In the genomic region with DNA sequence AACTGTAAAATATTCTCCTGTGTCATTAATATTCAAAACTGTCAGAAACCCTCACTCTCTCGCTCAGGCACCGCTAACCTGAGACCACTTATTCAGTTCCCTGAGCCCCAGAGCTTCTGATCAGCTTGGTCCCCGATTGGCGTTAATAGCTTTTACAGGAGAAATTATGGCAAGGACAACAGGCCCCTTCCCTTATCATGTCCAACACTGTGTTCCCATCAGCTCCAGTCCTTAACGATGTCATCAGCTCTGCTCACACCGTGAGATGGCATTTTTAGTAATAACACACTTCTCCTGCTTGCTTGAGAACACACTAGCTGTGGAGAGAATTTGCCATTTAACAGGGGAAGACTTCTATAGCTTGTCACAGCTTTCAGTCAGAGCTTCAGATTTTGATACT, we compare ENCODE assay signal across 22 mouse cellular contexts. TPM values are rescaled to one million over a fixed set of nuclear protein-coding genes. Genes with fewer than 3 reads are reported as not detected.
A peak's percentile ranks its signal among the peaks of the same experiment; 100 is the strongest.
DNase-seq lines count a peak whose midpoint lies in the region; ATAC-seq lines count a peak whose summit lies in the region.
"Had no signal": no experiment of that assay in that cellular context is flagged by ENCODE, and none has a peak within 500 bp of the region (broad histone marks: within the 10 kb centered on the region; RNA-seq: fewer than 3 reads in every experiment).

No protein-coding gene starts in this region.

- H3K9ac ChIP-seq in heart, embryonic 11.5 days (ENCODE audit: low read depth, low read length), result no peak overlapping the region
- H3K9ac ChIP-seq in hindbrain, embryonic 16.5 days (ENCODE audit: low read depth, low read length), result no peak overlapping the region
- H3K9ac ChIP-seq in hindbrain, embryonic 13.5 days, result no peak overlapping the region
- no peak overlapping the region for H3K9ac ChIP-seq in neural tube, embryonic 12.5 days
- H3K9ac ChIP-seq: embryonic facial prominence, embryonic 15.5 days; hindbrain, embryonic 14.5 days; kidney, embryonic 15.5 days; liver, embryonic 15.5 days had no signal

- peak; percentile 73; the same call in 1 of the 2 replicates for ATAC-seq in heart, embryonic 11.5 days (replicated peaks; ENCODE audit: insufficient number of reproducible peaks, low FRiP score, low TSS enrichment)
- ATAC-seq in hindbrain, embryonic 16.5 days, result peak; percentile 37; the same call in 1 of the 2 replicates
- ATAC-seq in hindbrain, embryonic 13.5 days (ENCODE audit: low FRiP score), result no peak
- 0 out of 2 replicates have a peak, but pooled peaks have one; percentile 15 for ATAC-seq in neural tube, embryonic 12.5 days (ENCODE audit: low FRiP score, low read depth)
- ATAC-seq: intestine, embryonic 16.5 days had no signal

- no peak for DNase-seq in heart, postnatal 36 days
- no peak for DNase-seq in neural tube, embryonic 10.5 days (ENCODE audit: extremely low spot score, low spot score)
- no peak for DNase-seq in ovary, postnatal 14 days (ENCODE audit: low spot score)
- DNase-seq: adrenal gland, postnatal 25 days; cerebellum, adult 11-12 months; cerebellum, postnatal 14 days; heart, adult 11 months; kidney, postnatal 4 days; lung, postnatal 10 days; right cerebral cortex, postnatal 25 days; thymus, postnatal 36 days had no signal

- H3K4me3 ChIP-seq in heart, embryonic 11.5 days (ENCODE audit: low read depth, low read length), result no peak overlapping the region
- H3K4me3 ChIP-seq in hindbrain, embryonic 16.5 days (ENCODE audit: low read length), result no peak overlapping the region
- H3K4me3 ChIP-seq in hindbrain, embryonic 13.5 days, result no peak overlapping the region
- H3K4me3 ChIP-seq in neural tube, embryonic 12.5 days, result no peak overlapping the region
- H3K4me3 ChIP-seq: embryonic facial prominence, embryonic 15.5 days; kidney, embryonic 15.5 days; limb, embryonic 10.5 days; liver, embryonic 15.5 days had no signal

- WGBS in heart, embryonic 11.5 days (ENCODE audit: insufficient replicate concordance), result 38% methylated on average over 6 of the region's 6 CpGs
- 51% methylated on average over 6 of the region's 6 CpGs for WGBS in hindbrain, embryonic 16.5 days
- 46% methylated on average over 6 of the region's 6 CpGs for WGBS in hindbrain, embryonic 13.5 days
- WGBS in neural tube, embryonic 12.5 days, result 67% methylated on average over 6 of the region's 6 CpGs

- H3K4me1 ChIP-seq in heart, embryonic 11.5 days (ENCODE audit: control insufficient read depth, insufficient read depth, low read length), result peaks cover 16% of the 10 kb centered on the region
- 0 out of 2 replicates have a peak, but pooled peaks cover 2% of the 10 kb centered on the region for H3K4me1 ChIP-seq in hindbrain, embryonic 16.5 days (ENCODE audit: control insufficient read depth, insufficient read depth, low read depth, low read length)
- peaks cover 7% of the 10 kb centered on the region; the same call in 1 of the 2 replicates for H3K4me1 ChIP-seq in hindbrain, embryonic 13.5 days (replicated peaks)
- peaks cover 13% of the 10 kb centered on the region; the same call in 1 of the 2 replicates for H3K4me1 ChIP-seq in neural tube, embryonic 12.5 days

- intact Hi-C loops in heart, postnatal 36 days (cut with DNase I), result no loop called here

- no peaks in the 10 kb centered on the region for H3K9me3 ChIP-seq in heart, embryonic 11.5 days (replicated peaks; ENCODE audit: control insufficient read depth, low read length)
- no peaks in the 10 kb centered on the region for H3K9me3 ChIP-seq in hindbrain, embryonic 16.5 days (ENCODE audit: control insufficient read depth, low read length)
- no peaks in the 10 kb centered on the region for H3K9me3 ChIP-seq in hindbrain, embryonic 13.5 days
- no peaks in the 10 kb centered on the region for H3K9me3 ChIP-seq in neural tube, embryonic 12.5 days
- H3K9me3 ChIP-seq: embryonic facial prominence, embryonic 15.5 days; G1E; kidney, embryonic 15.5 days; limb, embryonic 10.5 days; liver, embryonic 15.5 days had no signal

- no peaks in the 10 kb centered on the region for H3K36me3 ChIP-seq in heart, embryonic 11.5 days (ENCODE audit: control insufficient read depth, insufficient read depth, low read length)
- no peaks in the 10 kb centered on the region for H3K36me3 ChIP-seq in hindbrain, embryonic 16.5 days (ENCODE audit: control insufficient read depth, insufficient read depth, low read length)
- H3K36me3 ChIP-seq in hindbrain, embryonic 13.5 days, result no peaks in the 10 kb centered on the region
- no peaks in the 10 kb centered on the region for H3K36me3 ChIP-seq in neural tube, embryonic 12.5 days
- H3K36me3 ChIP-seq: embryonic facial prominence, embryonic 15.5 days; kidney, embryonic 15.5 days; limb, embryonic 10.5 days; liver, embryonic 15.5 days had no signal

- H3K27me3 ChIP-seq in heart, embryonic 11.5 days (ENCODE audit: control insufficient read depth, insufficient read depth, low read length), result peaks cover 34% of the 10 kb centered on the region
- H3K27me3 ChIP-seq in hindbrain, embryonic 16.5 days (replicated peaks; ENCODE audit: control insufficient read depth, insufficient read depth, low read length), result no peaks in the 10 kb centered on the region
- H3K27me3 ChIP-seq in hindbrain, embryonic 13.5 days, result no peaks in the 10 kb centered on the region
- H3K27me3 ChIP-seq in neural tube, embryonic 12.5 days (replicated peaks), result no peaks in the 10 kb centered on the region
- H3K27me3 ChIP-seq: embryonic facial prominence, embryonic 15.5 days; kidney, embryonic 15.5 days; liver, embryonic 15.5 days had no signal

- H3K27ac ChIP-seq in heart, embryonic 11.5 days (ENCODE audit: low read depth, low read length), result no peak overlapping the region
- H3K27ac ChIP-seq in hindbrain, embryonic 16.5 days (ENCODE audit: low read depth, low read length), result no peak overlapping the region
- H3K27ac ChIP-seq in hindbrain, embryonic 13.5 days, result no peak overlapping the region
- no peak overlapping the region for H3K27ac ChIP-seq in neural tube, embryonic 12.5 days
- H3K27ac ChIP-seq: embryonic facial prominence, embryonic 15.5 days; hindbrain, embryonic 14.5 days; kidney, embryonic 15.5 days; limb, embryonic 10.5 days; liver, embryonic 15.5 days had no signal

- H3K4me2 ChIP-seq in heart, embryonic 11.5 days, result no peak overlapping the region
- no peak overlapping the region for H3K4me2 ChIP-seq in hindbrain, embryonic 16.5 days (ENCODE audit: low read length)
- no peak overlapping the region for H3K4me2 ChIP-seq in hindbrain, embryonic 13.5 days
- no peak overlapping the region for H3K4me2 ChIP-seq in neural tube, embryonic 12.5 days (replicated peaks)
- H3K4me2 ChIP-seq: embryonic facial prominence, embryonic 15.5 days; hindbrain, embryonic 14.5 days; kidney, embryonic 15.5 days; liver, embryonic 15.5 days had no signal

RNA-seq across cellular contexts. Expression of gene Rhbdd1, which starts 48.2 kb away (rescaled TPM):
- 7.9 and 8.7 TPM in 2 replicates for polyA plus RNA-seq in heart, embryonic 11.5 days (2014; fragmentation: Nextera tagmentation; extraction: Ambion mirVana)
- total RNA-seq in heart, postnatal 36 days (2021), result 10 to 100 TPM in 1 of 2 experiments, 1 to 10 TPM in 1; 9.5 to 12.1 TPM
- 3.8 and 4.5 TPM in 2 replicates for polyA plus RNA-seq in hindbrain, embryonic 16.5 days (2015; fragmentation: Nextera tagmentation; extraction: Ambion mirVana)
- polyA plus RNA-seq in hindbrain, embryonic 13.5 days (2015; fragmentation: Nextera tagmentation; extraction: Ambion mirVana), result 4.3 and 5.4 TPM in 2 replicates
- polyA plus RNA-seq in neural tube, embryonic 12.5 days (2016; fragmentation: Nextera tagmentation; extraction: Ambion mirVana), result 8.7 and 9.5 TPM in 2 replicates
